Mouse (Mus musculus) kidney, adult 2 months (tissue): ENCODE measurements around the gene Pten. TPM values are rescaled to one million over a fixed set of nuclear protein-coding genes. Genes with fewer than 3 reads are reported as not detected.
"Not testable (repeated sequence)": the region's sequence is repeated elsewhere in the genome, so short reads cannot be mapped to it uniquely, and the experiment has no call there.

ENCODE experiments used
- DNase-seq: peaks from one replicate; pipeline ENCODE4 v3.0.0; 2021
- H3K27ac ChIP-seq: fragments of 200-500 bp; 2 replicates; pipeline ENCODE4 v1.5.1; 2012; ENCODE audit warnings: low read depth, low read length, control low read depth, inconsistent platforms; ENCODE audit not compliant: insufficient read depth
- H3K27me3 ChIP-seq: fragments of 200-500 bp; replicated peaks from 2 replicates; pipeline ENCODE4 v1.6.1; 2012; ENCODE audit warnings: mild to moderate bottlenecking, moderate library complexity, low read length, inconsistent platforms; ENCODE audit not compliant: control insufficient read depth, insufficient read depth
- H3K36me3 ChIP-seq: fragments of 200-500 bp; 2 replicates; pipeline ENCODE4 v1.6.1; 2012; ENCODE audit warnings: mild to moderate bottlenecking, moderate library complexity, low read length, inconsistent platforms; ENCODE audit not compliant: control insufficient read depth, insufficient read depth
- H3K4me1 ChIP-seq: fragments of 200-500 bp; 2 replicates; pipeline ENCODE4 v1.6.1; 2011; ENCODE audit warnings: low read length; ENCODE audit not compliant: control insufficient read depth, insufficient read depth
- H3K4me3 ChIP-seq: fragments of 200-500 bp; 2 replicates; pipeline ENCODE4 v1.5.1; 2011; ENCODE audit warnings: mild to moderate bottlenecking, low read depth, low read length, control low read depth; ENCODE audit not compliant: insufficient read depth
- CTCF ChIP-seq: fragments of 200-500 bp; conservative IDR thresholded peaks from 2 replicates; pipeline ENCODE4 v1.5.1; 2011; ENCODE audit warnings: low read depth, mild to moderate bottlenecking, control low read depth, low read length, moderate library complexity, mixed read lengths; ENCODE audit not compliant: insufficient read depth, insufficient read length
- POLR2A ChIP-seq: fragments of 200-500 bp; IDR thresholded peaks from one replicate; pipeline ENCODE4 v1.6.1; 2011; ENCODE audit warnings: low read depth, low read length, control low read depth
- WGBS: fragments of 180-500 bp; shearing (Covaris S2); methylation state at CpG from one replicate; pipeline ENCODE4 v1.1.7; 2018; 5-methylcytosine and 5-hydroxymethylcytosine counted together
- polyA plus RNA-seq: library from polyadenylated mRNA; depleted of rRNA; stranded (reverse); fragments of >200 nt; gene quantifications from 2 replicates; pipeline ENCODE4 v1.2.3, GENCODE M21; 2012

The Pten gene
- polyA plus RNA-seq, 1 experiment: 15.2 TPM

- TF ChIP-seq POLR2A (no peak), CTCF (no peak)
- no peaks in the 10 kb centered on the region for H3K27me3 ChIP-seq
- 15% methylated on average over 6 of the region's 6 CpGs for WGBS
- H3K36me3 ChIP-seq: no peaks in the 10 kb centered on the region
- no peak overlapping the region for H3K27ac ChIP-seq
- peaks cover 7% of the 10 kb centered on the region; the same call in 1 of the 2 replicates for H3K4me1 ChIP-seq
- peak overlapping the region; percentile 23; the same call in 1 of the 2 replicates for H3K4me3 ChIP-seq
- DNase-seq: peak; percentile 45
Observed at GRCm38 (mm10) chr19:32760499-32760898, 3.2 kb downstream of the Pten start.

- Histone ChIP-seq H3K36me3 (no peaks in the 10 kb centered on the region), H3K4me3 (no peak overlapping the region), H3K4me1 (peaks cover 7% of the 10 kb centered on the region; the same call in 1 of the 2 replicates), H3K27ac (no peak overlapping the region), H3K27me3 (no peaks in the 10 kb centered on the region)
- DNase-seq: no peak
- TF ChIP-seq POLR2A: no peak
- no peak for TF ChIP-seq CTCF
- WGBS: 53% methylated on average over 4 of the region's 4 CpGs
Observed at GRCm38 (mm10) chr19:32761162-32761561, 3.9 kb downstream of the Pten start.

GRCm38 (mm10) chr19:32762493-32762892 is 5.2 kb downstream of the Pten start:
- no peak for DNase-seq
- peaks cover 7% of the 10 kb centered on the region; the same call in 1 of the 2 replicates for H3K4me1 ChIP-seq
- H3K27ac ChIP-seq: no peak overlapping the region
- TF ChIP-seq CTCF: no peak
- no peak for TF ChIP-seq POLR2A
- no peak overlapping the region for H3K4me3 ChIP-seq
- H3K36me3 ChIP-seq: no peaks in the 10 kb centered on the region
- H3K27me3 ChIP-seq: no peaks in the 10 kb centered on the region
- WGBS: 57% methylated on average over 4 of the region's 4 CpGs

DNA sequence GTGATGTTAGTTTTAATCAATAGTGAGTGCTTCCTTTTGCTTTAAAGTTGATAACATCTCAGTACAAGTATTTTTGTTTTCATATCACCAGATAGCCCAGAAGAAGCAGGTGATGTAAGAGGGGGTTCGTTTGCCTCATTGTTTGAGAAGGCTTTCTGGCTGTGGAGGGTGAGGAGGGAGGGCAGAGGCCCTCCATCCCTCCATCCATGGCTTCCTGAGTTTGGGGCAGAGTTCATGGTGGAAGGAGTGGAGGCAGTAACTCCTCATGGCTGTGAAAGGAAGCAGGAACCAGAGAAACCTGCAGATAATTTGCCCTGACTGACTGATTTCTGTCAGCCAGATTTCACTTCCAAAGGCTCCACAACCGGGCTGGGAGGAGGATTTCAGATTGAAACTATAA is 21.1 kb downstream of the Pten start:
- no peak overlapping the region for H3K27ac ChIP-seq
- 14% methylated on average over 2 of the region's 2 CpGs for WGBS

GRCm38 (mm10) chr19:32779131-32779530 is 21.8 kb downstream of the Pten start:
- H3K27ac ChIP-seq: no peak overlapping the region
- H3K36me3 ChIP-seq: no peaks in the 10 kb centered on the region
- H3K4me3 ChIP-seq: no peak overlapping the region
- no peak for DNase-seq
- H3K4me1 ChIP-seq: peaks cover 11% of the 10 kb centered on the region; the same call in 1 of the 2 replicates
- 43% methylated on average over 3 of the region's 3 CpGs for WGBS
- no peak for TF ChIP-seq POLR2A
- TF ChIP-seq CTCF: no peak
- H3K27me3 ChIP-seq: no peaks in the 10 kb centered on the region

More for the DNA sequence above, 21.1 kb downstream of the Pten start:
- no peak for DNase-seq
- H3K4me1 ChIP-seq: peaks cover 11% of the 10 kb centered on the region; the same call in 1 of the 2 replicates
- no peak overlapping the region for H3K4me3 ChIP-seq
- TF ChIP-seq POLR2A (no peak), CTCF (no peak)
- H3K36me3 ChIP-seq: no peaks in the 10 kb centered on the region
- H3K27me3 ChIP-seq: no peaks in the 10 kb centered on the region

DNA sequence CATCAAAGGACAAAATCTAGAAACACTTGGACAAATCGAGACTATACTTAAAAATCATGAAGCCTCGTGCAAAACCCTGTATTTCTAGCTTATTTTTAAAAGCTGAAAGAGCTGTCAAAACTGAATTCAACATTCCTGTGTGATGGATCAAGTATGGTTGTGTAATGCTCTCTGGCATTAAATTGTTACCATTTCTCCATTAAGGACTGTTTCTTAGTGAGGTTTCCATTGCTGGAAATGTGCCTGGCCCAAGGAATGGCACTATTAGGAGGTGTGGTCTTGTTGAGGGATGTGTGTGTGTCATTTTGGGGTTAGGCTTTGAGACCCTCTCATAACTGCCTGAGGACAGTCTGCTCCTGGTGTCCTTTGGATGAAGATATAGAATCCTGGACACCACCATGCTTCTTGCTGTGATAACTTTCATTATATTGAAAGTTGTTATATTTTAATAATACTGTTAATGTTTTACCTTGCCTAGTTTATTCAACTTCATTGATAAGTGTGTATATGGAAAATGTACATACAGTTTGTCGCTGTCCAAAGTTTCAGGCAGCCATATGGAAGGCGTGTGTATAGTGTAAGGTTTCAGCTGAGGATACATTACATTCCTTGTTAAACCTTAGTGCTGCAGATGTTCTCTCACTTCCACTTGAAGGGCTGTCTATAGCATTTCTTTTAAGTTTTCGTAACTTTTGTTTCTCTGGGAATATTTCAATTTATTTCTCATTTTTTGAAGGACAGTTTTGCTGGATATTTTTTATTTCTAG is 24.2 kb downstream of the Pten start:
- H3K4me1 ChIP-seq: peaks cover 11% of the 10 kb centered on the region; the same call in 1 of the 2 replicates
- H3K27ac ChIP-seq: no peak overlapping the region
- no peak for DNase-seq
- H3K36me3 ChIP-seq: no peaks in the 10 kb centered on the region
- 80% methylated on average over 5 of the region's 5 CpGs for WGBS
- no peak for TF ChIP-seq POLR2A
- no peak for TF ChIP-seq CTCF
- no peaks in the 10 kb centered on the region for H3K27me3 ChIP-seq
- no peak overlapping the region for H3K4me3 ChIP-seq

GRCm38 (mm10) chr19:32787388-32787787 is 30.1 kb downstream of the Pten start:
- not testable (repeated sequence) for H3K27me3 ChIP-seq, H3K36me3 ChIP-seq, H3K27ac ChIP-seq, H3K4me3 ChIP-seq
- peaks cover 19% of the 10 kb centered on the region; the same call in 1 of the 2 replicates for H3K4me1 ChIP-seq
- DNase-seq: peak; percentile 19
- 25% methylated on average over 4 of the region's 4 CpGs for WGBS

DNA sequence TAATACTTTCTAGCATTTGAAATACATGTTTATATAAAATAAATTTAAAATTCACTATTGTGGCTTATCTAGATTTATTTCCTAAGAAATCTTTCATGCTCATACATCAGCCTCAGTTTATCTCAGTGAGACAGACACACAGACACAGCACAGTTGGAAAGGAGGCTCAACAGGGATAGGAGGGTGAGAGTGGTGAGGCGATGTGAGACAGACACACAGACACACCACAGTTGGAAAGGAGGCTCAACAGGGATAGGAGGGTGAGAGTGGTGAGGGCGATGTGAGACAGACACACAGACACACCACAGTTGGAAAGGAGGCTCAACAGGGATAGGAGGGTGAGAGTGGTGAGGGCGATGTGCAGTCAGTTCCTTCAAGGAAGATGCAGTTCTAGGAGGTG is 30.7 kb downstream of the Pten start:
- WGBS: 93% methylated on average over 3 of the region's 3 CpGs

More for the DNA sequence above, 30.7 kb downstream of the Pten start:
- not testable (repeated sequence) for H3K36me3 ChIP-seq, H3K27me3 ChIP-seq, H3K27ac ChIP-seq, DNase-seq, H3K4me3 ChIP-seq
- peaks cover 18% of the 10 kb centered on the region; the same call in 1 of the 2 replicates for H3K4me1 ChIP-seq
